Mouse (Mus musculus) adrenal gland (tissue): ENCODE results near the gene Fen1.

Experiments
- intact Hi-C: fragments of 180-260 bp; cut with DNase I; formaldehyde crosslinking; loops from one replicate; pipeline ENCODE4 v1.15.1; 2025

The Fen1 gene

GRCm38 (mm10) chr19:10219108-10219507 lies 15.1 kb upstream of the Fen1 start:
- intact Hi-C loops = no loop called here

- intact Hi-C loops = no loop called here
These were observed 12.1 kb upstream of the Fen1 start for GRCm38 (mm10) chr19:10216101-10216500.

GRCm38 (mm10) chr19:10213796-10214471 lies 10.0 kb upstream of the Fen1 start:
- intact Hi-C loops = no loop called here

GRCm38 (mm10) chr19:10210885-10211284 lies 6.9 kb upstream of the Fen1 start:
- intact Hi-C loops = no loop called here

GRCm38 (mm10) chr19:10208851-10209250 lies 4.9 kb upstream of the Fen1 start:
- intact Hi-C loops = loop anchor here (10.0 kb wide), 1 partner anchor 294 kb away; no protein-coding TSS in a partner anchor

- intact Hi-C loops = loop anchor here (10.0 kb wide), 1 partner anchor 290 kb away; no protein-coding TSS in a partner anchor
These were observed 1.1 kb upstream of the Fen1 start for GRCm38 (mm10) chr19:10205051-10205450.

GRCm38 (mm10) chr19:10204616-10205001 lies 640 bp upstream of the Fen1 start:
- intact Hi-C loops = loop anchor here (5.0 to 10.0 kb wide), 2 partner anchors 202 to 290 kb away; partner anchors contain the start of genes Best1 and Rab3il1

GRCm38 (mm10) chr19:10203146-10203847 lies 672 bp downstream of the Fen1 start:
- intact Hi-C loops = loop anchor here (5.0 to 10.0 kb wide), 2 partner anchors 201 to 288 kb away; partner anchors contain the start of genes Best1 and Rab3il1

- intact Hi-C loops = loop anchor here (5.0 kb wide), 1 partner anchor 151 kb away; no protein-coding TSS in a partner anchor
These were observed 5.2 kb downstream of the Fen1 start for GRCm38 (mm10) chr19:10198723-10199122.

GRCm38 (mm10) chr19:10198286-10198685 lies 5.7 kb downstream of the Fen1 start:
- intact Hi-C loops = loop anchor here (5.0 kb wide), 1 partner anchor 151 kb away; no protein-coding TSS in a partner anchor

GRCm38 (mm10) chr19:10197130-10197529 lies 6.8 kb downstream of the Fen1 start:
- intact Hi-C loops = loop anchor here (5.0 kb wide), 1 partner anchor 150 kb away; no protein-coding TSS in a partner anchor

- intact Hi-C loops = loop anchor here (5.0 kb wide), 1 partner anchor 148 kb away; no protein-coding TSS in a partner anchor
These were observed 8.7 kb downstream of the Fen1 start for GRCm38 (mm10) chr19:10195252-10195651.

- intact Hi-C loops = no loop called here
These were observed 9.6 kb downstream of the Fen1 start for GRCm38 (mm10) chr19:10194337-10194736.

- intact Hi-C loops = no loop called here
These were observed 12.6 kb downstream of the Fen1 start for GRCm38 (mm10) chr19:10191326-10191725.

GRCm38 (mm10) chr19:10190796-10191195 lies 13.2 kb downstream of the Fen1 start:
- intact Hi-C loops = no loop called here

- intact Hi-C loops = no loop called here
These were observed 14.0 kb downstream of the Fen1 start for GRCm38 (mm10) chr19:10189940-10190339.

- intact Hi-C loops = no loop called here
These were observed 14.9 kb downstream of the Fen1 start for GRCm38 (mm10) chr19:10189022-10189421.

- intact Hi-C loops = no loop called here
These were observed 15.6 kb downstream of the Fen1 start for GRCm38 (mm10) chr19:10188281-10188811.

GRCm38 (mm10) chr19:10186569-10186968 lies 17.4 kb downstream of the Fen1 start:
- intact Hi-C loops = no loop called here

- intact Hi-C loops = no loop called here
These were observed 18.1 kb downstream of the Fen1 start for GRCm38 (mm10) chr19:10185876-10186275.

GRCm38 (mm10) chr19:10184096-10184495 lies 19.9 kb downstream of the Fen1 start:
- intact Hi-C loops = no loop called here
